Mouse (Mus musculus): ENCODE data around the gene Pagr1a.

- TF ChIP-seq USF1 (IDR thresholded peaks at IDR 0.05; ENCODE audit: low read depth): no peak
- no peak for TF ChIP-seq FOSL1 (IDR thresholded peaks at IDR 0.05; ENCODE audit: insufficient read depth, low read length, poor library complexity, severe bottlenecking)
- TF ChIP-seq CTCF (IDR thresholded peaks at IDR 0.05; ENCODE audit: control insufficient read depth, insufficient read depth, insufficient read length): no peak
- no peak for TF ChIP-seq MAX (IDR thresholded peaks at IDR 0.05)
- TF ChIP-seq MYOG (IDR thresholded peaks at IDR 0.05; ENCODE audit: control insufficient read depth, extremely low read depth, insufficient read length): no peak
- TF ChIP-seq MYOD1 (IDR thresholded peaks at IDR 0.05; ENCODE audit: control insufficient read depth, insufficient read length, low read depth): no peak
Measured at GRCm38 (mm10) chr7:126981601-126982000, 35.6 kb downstream of the Pagr1a start.

Measured in C2C12 (cell line).